Mouse (Mus musculus): ENCODE data around the gene Cdc42se2. TPM values are rescaled to one million over a fixed set of nuclear protein-coding genes. Genes with fewer than 3 reads are reported as not detected.

Gene Cdc42se2
- polyA plus RNA-seq, 1 experiment from 2014 or later: 84.8 TPM

DNA sequence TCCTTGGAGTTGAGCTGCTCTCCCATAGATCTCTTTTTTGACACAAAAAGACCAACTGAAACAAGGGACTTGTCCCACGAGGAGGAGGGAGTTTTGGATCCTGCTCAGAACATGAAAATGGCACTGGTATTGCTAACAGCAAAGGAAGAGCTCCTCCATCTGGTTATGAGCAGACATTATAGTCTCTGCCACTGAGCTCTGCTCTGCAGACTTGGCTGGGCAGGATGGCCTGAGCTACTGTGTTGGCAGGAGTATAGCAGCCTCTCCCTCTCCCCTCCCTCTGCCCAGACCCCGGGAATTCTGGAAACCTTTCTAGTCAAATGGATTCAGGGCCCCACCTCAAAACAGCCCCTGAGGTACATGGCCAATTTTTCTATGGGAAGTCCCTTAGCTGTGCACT is 77.8 kb downstream of the Cdc42se2 start:
- Histone ChIP-seq H3K9me3 (no peaks in the 10 kb centered on the region), H3K27ac (no peak overlapping the region), H3K36me3 (peaks cover 8% of the 10 kb centered on the region; the same call in 1 of the 2 replicates), H3K27me3 (ENCODE audit: insufficient read depth, poor library complexity, severe bottlenecking) (no peaks in the 10 kb centered on the region), H3K4me3 (no peak overlapping the region), H3K4me1 (peaks cover 9% of the 10 kb centered on the region; the same call in 1 of the 2 replicates)
- WGBS: 68% methylated on average over 2 of the region's 2 CpGs
- DNase-seq (ENCODE audit: low spot score): no peak

DNA sequence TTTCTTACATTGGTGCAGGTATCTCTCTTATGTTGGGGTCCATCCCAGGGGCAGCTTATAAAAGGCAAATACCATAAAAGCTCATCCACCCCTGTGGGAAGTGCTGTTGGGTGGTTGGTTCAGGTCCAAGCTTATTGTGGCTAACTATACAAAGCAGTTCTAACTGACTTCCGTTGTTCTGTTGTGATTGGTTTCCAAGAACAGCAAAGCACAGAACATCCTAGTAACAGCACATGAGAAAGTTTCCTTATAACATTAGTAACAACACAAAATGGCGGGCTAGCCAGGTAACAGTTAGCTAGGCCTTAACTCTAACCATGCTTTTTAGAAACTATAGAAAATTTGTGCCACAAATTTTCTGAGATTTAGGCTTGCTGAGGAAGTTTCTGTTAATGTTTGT is 79.3 kb downstream of the Cdc42se2 start:
- peaks cover 9% of the 10 kb centered on the region; the same call in 1 of the 2 replicates for H3K4me1 ChIP-seq
- WGBS: 93% methylated on average over 2 of the region's 2 CpGs
- no peak overlapping the region for H3K27ac ChIP-seq
- H3K36me3 ChIP-seq: 0 out of 2 replicates have a peak, but pooled peaks cover 4% of the 10 kb centered on the region
- no peak overlapping the region for H3K4me3 ChIP-seq
- H3K9me3 ChIP-seq: no peaks in the 10 kb centered on the region
- no peaks in the 10 kb centered on the region for H3K27me3 ChIP-seq (ENCODE audit: insufficient read depth, poor library complexity, severe bottlenecking)
- DNase-seq (ENCODE audit: low spot score): no peak

DNA sequence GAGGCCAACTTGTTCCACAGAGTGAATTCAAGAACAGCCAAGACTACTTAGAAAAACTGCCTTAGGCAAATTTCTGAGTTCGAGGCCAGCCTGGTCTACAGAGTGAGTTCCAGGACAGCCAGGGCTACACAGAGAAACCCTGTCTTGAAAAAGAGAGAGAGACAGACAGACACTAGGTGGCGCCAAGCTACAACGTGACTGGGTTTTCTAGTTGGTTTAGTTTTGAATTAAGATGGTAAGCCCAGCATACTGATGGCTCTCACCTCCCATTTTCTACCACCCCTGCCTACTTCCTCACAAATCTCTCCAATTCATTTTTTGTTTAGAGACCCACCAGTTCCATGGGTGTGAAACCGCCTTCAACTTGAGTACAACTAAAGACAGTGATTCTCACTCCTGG is 84.2 kb downstream of the Cdc42se2 start:
- H3K27ac ChIP-seq: no peak overlapping the region
- 37% methylated on average over 4 of the region's 4 CpGs for WGBS
- H3K27me3 ChIP-seq (ENCODE audit: insufficient read depth, poor library complexity, severe bottlenecking): no peaks in the 10 kb centered on the region
- no peaks in the 10 kb centered on the region for H3K36me3 ChIP-seq
- DNase-seq (ENCODE audit: low spot score): peak; percentile 82
- no peak overlapping the region for H3K4me3 ChIP-seq
- H3K4me1 ChIP-seq: no peaks in the 10 kb centered on the region
- no peaks in the 10 kb centered on the region for H3K9me3 ChIP-seq

DNA sequence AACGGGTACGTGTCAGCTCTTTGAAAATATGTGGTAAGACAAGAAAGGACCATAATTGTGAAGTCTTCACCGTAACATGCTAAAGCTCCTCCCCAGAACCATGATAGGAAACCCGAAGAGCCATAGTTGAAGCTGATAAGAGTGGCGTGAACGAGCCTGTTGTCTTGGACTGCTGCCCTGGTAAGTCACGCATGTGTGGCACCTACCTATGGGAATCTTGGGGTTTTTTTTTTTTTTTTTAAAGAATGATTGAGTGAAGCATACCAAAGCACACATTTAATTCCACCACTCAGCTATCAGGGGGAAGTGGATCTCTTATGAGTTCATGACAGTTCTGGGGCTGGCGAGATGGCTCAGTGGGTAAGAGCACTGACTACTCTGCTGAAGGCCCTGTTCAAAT is 85.6 kb downstream of the Cdc42se2 start:
- no peak for DNase-seq (ENCODE audit: low spot score)
- Histone ChIP-seq H3K27me3 (ENCODE audit: insufficient read depth, poor library complexity, severe bottlenecking) (no peaks in the 10 kb centered on the region), H3K27ac (no peak overlapping the region), H3K36me3 (peaks cover 9% of the 10 kb centered on the region), H3K4me3 (no peak overlapping the region), H3K9me3 (no peaks in the 10 kb centered on the region), H3K4me1 (no peaks in the 10 kb centered on the region)
- 84% methylated on average over 8 of the region's 8 CpGs for WGBS

DNA sequence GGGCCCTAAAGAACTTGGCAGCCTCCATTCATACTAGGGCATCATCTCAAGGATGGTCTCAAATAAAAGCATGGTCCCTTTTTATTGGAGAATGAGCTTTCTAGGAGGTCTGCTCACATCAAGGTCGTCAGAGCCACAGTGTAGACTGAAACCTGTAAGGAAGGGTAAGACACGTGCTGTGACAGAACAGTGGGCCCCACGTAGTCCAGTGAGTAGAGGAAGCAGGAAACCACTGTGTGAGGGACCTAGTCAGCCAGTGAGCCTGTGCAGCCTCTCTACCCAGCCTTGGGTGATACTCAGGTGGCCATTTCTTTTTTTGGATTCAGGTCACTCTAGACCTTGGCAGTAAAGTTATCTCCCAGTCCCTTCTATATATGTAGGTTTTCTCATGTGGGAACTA is 87.5 kb downstream of the Cdc42se2 start:
- no peak for DNase-seq (ENCODE audit: low spot score)
- no peak overlapping the region for H3K4me3 ChIP-seq
- no peaks in the 10 kb centered on the region for H3K27me3 ChIP-seq (ENCODE audit: insufficient read depth, poor library complexity, severe bottlenecking)
- 78% methylated on average over 3 of the region's 3 CpGs for WGBS
- H3K9me3 ChIP-seq: no peaks in the 10 kb centered on the region
- peaks cover 26% of the 10 kb centered on the region for H3K36me3 ChIP-seq
- no peak overlapping the region for H3K27ac ChIP-seq
- no peaks in the 10 kb centered on the region for H3K4me1 ChIP-seq

DNA sequence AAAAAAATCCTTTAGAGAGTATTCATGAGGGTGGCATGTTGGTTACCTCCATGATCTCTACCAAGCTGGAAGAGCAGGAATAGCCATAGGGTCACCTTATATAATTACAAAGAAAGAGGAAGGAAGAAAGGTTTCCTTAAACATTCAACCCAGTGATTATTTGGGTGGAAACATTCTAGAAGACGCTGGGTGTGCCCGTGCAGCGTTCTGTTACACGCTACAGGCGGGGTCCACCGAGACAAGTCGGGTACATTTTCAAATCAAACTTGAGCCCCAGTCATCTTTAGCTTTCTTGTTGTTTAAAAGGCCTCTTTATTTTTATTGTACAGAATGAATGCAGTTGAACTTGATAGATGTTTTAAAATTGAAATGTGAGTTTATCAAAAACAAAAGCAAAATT is 88.8 kb downstream of the Cdc42se2 start:
- DNase-seq (ENCODE audit: low spot score): no peak
- Histone ChIP-seq H3K27ac (no peak overlapping the region), H3K4me3 (no peak overlapping the region), H3K9me3 (no peaks in the 10 kb centered on the region), H3K4me1 (no peaks in the 10 kb centered on the region), H3K27me3 (ENCODE audit: insufficient read depth, poor library complexity, severe bottlenecking) (no peaks in the 10 kb centered on the region), H3K36me3 (peaks cover 35% of the 10 kb centered on the region)
- WGBS: 89% methylated on average over 7 of the region's 7 CpGs

DNA sequence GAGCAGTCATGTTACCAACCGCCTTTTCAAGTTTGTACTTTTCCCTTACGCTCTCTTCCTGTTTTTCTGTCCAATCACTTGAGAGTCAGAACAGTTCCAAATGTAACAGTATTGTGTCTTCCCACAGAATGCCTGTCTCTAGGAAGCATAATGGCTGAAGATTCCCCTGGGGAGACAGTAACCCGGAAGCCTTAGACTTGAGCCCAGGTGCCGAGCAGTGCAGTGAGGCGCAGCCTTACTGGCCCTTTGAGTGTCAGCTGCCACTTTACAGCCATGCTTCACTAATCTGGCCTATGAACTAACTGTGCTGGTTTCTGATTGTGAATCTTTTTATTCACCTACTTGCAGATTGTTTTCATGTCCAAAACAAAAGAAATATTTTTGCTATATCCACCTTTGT is 89.9 kb downstream of the Cdc42se2 start:
- Histone ChIP-seq H3K27ac (no peak overlapping the region), H3K4me3 (no peak overlapping the region), H3K27me3 (ENCODE audit: insufficient read depth, poor library complexity, severe bottlenecking) (no peaks in the 10 kb centered on the region), H3K36me3 (peaks cover 39% of the 10 kb centered on the region), H3K4me1 (no peaks in the 10 kb centered on the region), H3K9me3 (no peaks in the 10 kb centered on the region)
- WGBS: 93% methylated on average over 5 of the region's 5 CpGs
- no peak for DNase-seq (ENCODE audit: low spot score)

DNA sequence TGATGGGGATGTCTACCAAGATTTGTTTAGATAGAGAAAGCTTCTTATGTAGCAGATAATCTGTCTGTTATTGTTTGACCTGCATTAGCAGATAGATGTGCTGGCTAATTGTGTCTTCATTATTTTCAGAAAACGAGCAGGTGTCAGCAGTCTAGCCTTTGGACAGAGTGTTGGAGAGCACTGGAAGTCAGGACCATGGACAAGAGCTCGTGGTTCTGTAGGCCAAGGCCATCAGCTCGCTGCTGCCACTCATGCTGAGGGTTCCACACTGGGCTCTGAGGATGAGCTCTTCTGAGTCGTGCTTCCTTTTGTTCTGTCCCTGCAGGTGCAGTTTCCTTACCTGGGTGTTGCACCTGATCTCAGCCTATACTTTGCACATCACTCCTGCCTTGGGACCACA is 91.5 kb downstream of the Cdc42se2 start:
- Histone ChIP-seq H3K27ac (no peak overlapping the region), H3K4me3 (no peak overlapping the region), H3K27me3 (ENCODE audit: insufficient read depth, poor library complexity, severe bottlenecking) (no peaks in the 10 kb centered on the region), H3K4me1 (no peaks in the 10 kb centered on the region), H3K9me3 (no peaks in the 10 kb centered on the region), H3K36me3 (peaks cover 51% of the 10 kb centered on the region)
- WGBS: 58% methylated on average over 4 of the region's 4 CpGs
- no peak for DNase-seq (ENCODE audit: low spot score)

DNA sequence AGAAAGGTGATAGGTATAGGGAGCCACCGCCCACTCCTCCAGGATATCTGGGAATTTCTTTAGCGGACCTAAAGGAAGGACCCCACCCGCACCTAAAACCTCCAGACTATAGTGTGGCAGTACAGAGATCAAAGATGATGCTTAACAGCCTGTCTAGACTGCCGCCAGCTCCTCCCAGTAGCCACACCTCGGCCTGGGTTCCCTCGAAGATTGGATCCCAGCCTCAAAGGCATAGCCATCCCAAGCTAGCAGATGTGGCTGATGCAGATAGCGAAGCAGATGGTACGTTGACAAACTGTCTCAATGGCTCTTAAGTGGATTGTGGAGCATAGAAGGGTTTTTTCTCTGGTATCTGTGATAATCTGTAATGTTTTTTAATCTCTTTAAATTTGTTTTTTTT is 93.2 kb downstream of the Cdc42se2 start:
- Histone ChIP-seq H3K4me1 (no peaks in the 10 kb centered on the region), H3K9me3 (no peaks in the 10 kb centered on the region), H3K27me3 (ENCODE audit: insufficient read depth, poor library complexity, severe bottlenecking) (no peaks in the 10 kb centered on the region), H3K36me3 (peaks cover 61% of the 10 kb centered on the region), H3K4me3 (no peak overlapping the region), H3K27ac (no peak overlapping the region)
- no peak for DNase-seq (ENCODE audit: low spot score)
- 84% methylated on average over 8 of the region's 8 CpGs for WGBS

DNA sequence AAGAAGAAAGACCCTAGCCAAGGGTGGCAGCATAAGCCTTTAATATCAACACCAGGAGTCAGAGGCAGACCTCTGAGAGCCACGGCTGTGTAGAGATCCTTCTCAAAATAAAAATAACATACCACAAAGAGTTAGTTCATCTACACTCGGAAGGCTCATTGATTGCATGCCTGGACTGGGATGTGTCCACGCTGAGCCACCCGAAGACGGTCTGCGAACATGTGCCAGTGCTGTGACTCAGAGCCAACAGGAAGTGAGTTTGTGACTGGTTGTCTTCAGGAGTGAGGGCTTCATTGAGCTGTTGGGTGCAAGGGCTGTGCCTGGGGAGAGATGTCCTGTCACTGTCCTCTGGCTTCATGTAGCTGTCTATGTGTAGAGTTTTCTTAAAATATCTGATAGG is 93.8 kb downstream of the Cdc42se2 start:
- no peak overlapping the region for H3K27ac ChIP-seq
- DNase-seq (ENCODE audit: low spot score): no peak
- no peaks in the 10 kb centered on the region for H3K9me3 ChIP-seq
- no peaks in the 10 kb centered on the region for H3K27me3 ChIP-seq (ENCODE audit: insufficient read depth, poor library complexity, severe bottlenecking)
- no peak overlapping the region for H3K4me3 ChIP-seq
- 84% methylated on average over 6 of the region's 6 CpGs for WGBS
- H3K36me3 ChIP-seq: peaks cover 64% of the 10 kb centered on the region
- H3K4me1 ChIP-seq: no peaks in the 10 kb centered on the region

DNA sequence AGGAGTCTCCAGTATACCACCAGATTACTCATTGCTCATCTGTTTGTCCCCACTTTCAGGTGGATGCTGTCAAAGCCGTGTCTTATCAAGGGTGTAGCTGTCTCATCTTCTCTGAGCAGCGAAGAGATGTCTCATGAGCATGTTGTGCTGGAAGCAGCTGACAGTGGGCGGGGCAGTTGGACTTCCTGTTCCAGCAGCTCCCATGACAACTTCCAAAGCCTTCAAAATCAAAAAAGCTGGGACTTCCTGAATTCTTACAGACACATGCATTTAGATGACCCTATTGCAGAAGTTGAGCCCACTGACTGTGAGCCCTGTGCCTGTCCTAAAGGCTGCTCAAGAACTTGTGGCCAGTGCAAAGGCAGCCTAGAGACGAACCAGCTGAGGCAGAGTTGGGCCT is 96.3 kb downstream of the Cdc42se2 start:
- H3K27me3 ChIP-seq (ENCODE audit: insufficient read depth, poor library complexity, severe bottlenecking): no peaks in the 10 kb centered on the region
- H3K4me3 ChIP-seq: no peak overlapping the region
- no peak for DNase-seq (ENCODE audit: low spot score)
- H3K4me1 ChIP-seq: no peaks in the 10 kb centered on the region
- H3K9me3 ChIP-seq: no peaks in the 10 kb centered on the region
- 69% methylated on average over 4 of the region's 4 CpGs for WGBS
- H3K27ac ChIP-seq: no peak overlapping the region
- H3K36me3 ChIP-seq: peaks cover 55% of the 10 kb centered on the region

DNA sequence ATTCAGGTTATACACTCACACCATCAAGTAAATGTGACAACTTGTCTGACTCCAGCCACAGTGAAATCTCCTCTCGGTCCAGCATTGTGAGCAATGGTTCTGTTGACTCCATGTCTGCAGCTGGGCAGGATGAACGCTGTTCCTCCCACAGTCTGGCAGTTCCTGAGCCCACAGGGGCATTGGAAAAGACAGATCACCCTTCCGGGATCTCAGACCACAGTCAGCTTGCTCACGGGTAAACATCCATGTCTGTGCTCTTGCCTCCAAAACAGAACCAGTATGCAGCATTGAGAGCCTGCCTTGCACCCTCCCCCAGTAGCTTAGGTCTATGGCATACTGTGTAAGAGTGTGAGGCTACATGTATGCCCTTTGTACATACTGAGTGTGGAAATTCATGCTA is 97.3 kb downstream of the Cdc42se2 start:
- no peak overlapping the region for H3K27ac ChIP-seq
- no peak for DNase-seq (ENCODE audit: low spot score)
- H3K4me1 ChIP-seq: no peaks in the 10 kb centered on the region
- no peak overlapping the region for H3K4me3 ChIP-seq
- H3K9me3 ChIP-seq: no peaks in the 10 kb centered on the region
- peaks cover 54% of the 10 kb centered on the region for H3K36me3 ChIP-seq
- no peaks in the 10 kb centered on the region for H3K27me3 ChIP-seq (ENCODE audit: insufficient read depth, poor library complexity, severe bottlenecking)
- WGBS: 92% methylated on average over 4 of the region's 4 CpGs

DNA sequence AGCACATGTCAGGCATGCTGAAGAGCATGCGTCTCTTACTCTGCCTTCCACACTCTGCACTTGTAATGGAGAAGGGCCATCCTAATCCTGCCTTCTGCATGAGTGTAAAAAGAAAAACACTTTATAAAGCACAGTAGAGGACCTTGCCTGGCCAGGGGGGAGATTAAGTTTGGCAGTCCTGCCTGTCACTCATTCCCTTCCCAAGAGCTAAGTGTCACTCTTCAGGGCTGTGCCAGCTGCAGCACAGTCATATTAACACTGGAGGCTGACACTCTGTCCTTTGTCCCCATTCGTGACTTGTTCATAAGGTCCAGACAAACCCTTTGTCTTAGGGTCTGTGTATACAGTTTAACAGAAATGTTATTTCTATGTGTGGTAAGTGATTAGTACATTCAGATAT is 102.6 kb downstream of the Cdc42se2 start:
- no peaks in the 10 kb centered on the region for H3K4me1 ChIP-seq
- H3K36me3 ChIP-seq: peaks cover 52% of the 10 kb centered on the region
- H3K9me3 ChIP-seq: no peaks in the 10 kb centered on the region
- H3K4me3 ChIP-seq: no peak overlapping the region
- H3K27ac ChIP-seq: no peak overlapping the region
- WGBS: 77% methylated on average over 2 of the region's 2 CpGs
- H3K27me3 ChIP-seq (ENCODE audit: insufficient read depth, poor library complexity, severe bottlenecking): no peaks in the 10 kb centered on the region
- DNase-seq (ENCODE audit: low spot score): no peak

DNA sequence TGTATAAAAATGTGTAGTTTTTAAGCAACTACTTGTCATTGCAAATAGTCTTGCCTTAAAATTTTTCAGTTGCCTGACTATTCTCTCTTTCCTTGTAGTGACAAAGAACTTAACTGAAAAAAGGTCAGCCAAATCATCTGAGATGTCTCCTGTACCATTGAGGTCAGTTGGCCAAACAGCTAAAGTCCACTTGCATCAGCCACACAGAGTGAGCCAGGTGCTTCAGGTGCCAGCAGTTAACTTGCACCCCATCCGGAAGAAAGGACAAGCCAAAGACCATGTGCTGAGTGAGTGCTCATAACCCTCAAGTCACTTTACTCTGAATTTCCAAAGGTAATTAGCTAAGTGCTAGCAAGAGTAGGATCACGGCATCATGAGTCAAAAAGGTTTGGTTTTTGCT is 108.3 kb downstream of the Cdc42se2 start:
- Histone ChIP-seq H3K27ac (no peak overlapping the region), H3K4me1 (no peaks in the 10 kb centered on the region), H3K9me3 (no peaks in the 10 kb centered on the region), H3K27me3 (ENCODE audit: insufficient read depth, poor library complexity, severe bottlenecking) (no peaks in the 10 kb centered on the region), H3K36me3 (peaks cover 50% of the 10 kb centered on the region), H3K4me3 (no peak overlapping the region)
- 88% methylated on average over 2 of the region's 2 CpGs for WGBS
- no peak for DNase-seq (ENCODE audit: low spot score)
